Mouse (Mus musculus): ENCODE results near the gene Casq2.
"Not testable (repeated sequence)": the region's sequence is repeated elsewhere in the genome, so short reads cannot be mapped to it uniquely, and the experiment has no call there.

The Casq2 gene

DNA sequence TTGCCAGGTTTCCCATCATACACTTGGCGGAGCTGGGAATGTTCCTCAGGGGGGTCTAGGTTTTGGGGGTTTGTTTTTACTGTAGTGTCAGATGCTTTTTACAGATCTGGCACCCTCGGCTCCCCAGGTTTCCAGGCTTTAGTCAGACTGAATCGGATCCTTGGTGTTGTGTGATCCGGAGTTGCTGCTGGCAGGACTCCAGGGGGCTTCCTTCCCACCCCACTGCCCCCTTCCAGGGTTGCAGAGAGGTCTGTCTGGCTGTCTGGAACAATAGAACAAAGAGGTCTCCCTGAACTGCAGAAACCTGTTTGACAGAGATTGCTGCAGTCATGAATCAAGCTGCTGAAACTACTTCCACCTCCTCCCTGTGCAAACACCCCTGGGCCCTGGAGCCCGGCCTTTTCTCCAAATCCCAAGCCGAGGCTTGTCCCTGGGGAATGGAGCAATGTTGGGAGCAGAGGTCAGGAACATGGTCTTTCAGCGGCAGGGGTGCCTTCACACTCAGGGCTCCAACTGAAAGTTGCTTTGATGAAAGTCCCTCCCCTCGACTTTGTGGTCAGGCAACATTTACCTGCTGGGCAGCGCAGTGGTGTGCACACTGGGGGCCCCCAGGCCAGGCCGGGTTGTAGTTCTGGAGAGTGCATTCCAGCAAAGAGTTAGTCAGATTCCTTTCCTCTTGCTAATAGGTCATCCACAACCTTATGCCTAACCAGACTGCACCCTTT is 49.3 kb downstream of the Casq2 start:
- DNase-seq (ENCODE audit: low spot score): no peak

DNA sequence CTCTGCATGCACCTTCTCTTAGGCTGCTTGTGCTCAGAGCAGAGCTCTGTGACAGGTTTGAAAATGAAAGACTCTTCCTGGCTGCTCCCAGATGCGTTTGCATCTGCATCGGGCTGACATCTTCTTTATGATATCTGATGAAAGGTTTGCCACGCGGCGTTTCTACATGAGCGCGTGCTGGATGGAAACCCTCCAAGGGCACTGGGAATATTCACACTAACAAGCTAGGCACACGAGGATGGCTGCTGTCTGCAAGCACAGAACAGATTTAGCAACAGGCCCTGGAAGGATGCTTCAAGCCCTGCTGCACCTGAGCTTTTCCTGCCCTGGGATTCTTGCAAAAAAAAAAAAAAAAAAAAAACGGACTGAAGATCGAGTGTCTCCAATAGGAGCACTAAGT is 50.9 kb downstream of the Casq2 start:
- DNase-seq (ENCODE audit: low spot score): no peak

DNA sequence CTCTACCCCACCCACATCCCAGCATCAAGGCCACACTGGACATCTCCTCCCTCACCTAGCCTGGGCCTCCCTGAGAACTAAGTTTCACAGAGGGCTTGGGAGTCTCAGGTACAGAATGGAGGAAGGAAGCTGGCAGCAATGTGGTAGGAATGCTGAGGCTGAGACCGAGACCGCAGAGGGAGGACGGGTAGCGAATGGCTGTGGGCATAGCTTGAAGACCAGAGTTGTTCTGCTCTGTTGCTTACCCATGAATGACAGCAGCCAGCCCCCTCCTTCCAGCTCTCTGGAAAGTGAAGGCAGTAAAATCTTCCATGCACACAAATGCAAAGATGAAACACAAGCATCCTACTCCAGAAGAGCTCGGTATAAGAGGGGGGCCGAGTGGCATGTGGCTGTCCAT is 52.7 kb downstream of the Casq2 start:
- no peak for DNase-seq (ENCODE audit: low spot score)

DNA sequence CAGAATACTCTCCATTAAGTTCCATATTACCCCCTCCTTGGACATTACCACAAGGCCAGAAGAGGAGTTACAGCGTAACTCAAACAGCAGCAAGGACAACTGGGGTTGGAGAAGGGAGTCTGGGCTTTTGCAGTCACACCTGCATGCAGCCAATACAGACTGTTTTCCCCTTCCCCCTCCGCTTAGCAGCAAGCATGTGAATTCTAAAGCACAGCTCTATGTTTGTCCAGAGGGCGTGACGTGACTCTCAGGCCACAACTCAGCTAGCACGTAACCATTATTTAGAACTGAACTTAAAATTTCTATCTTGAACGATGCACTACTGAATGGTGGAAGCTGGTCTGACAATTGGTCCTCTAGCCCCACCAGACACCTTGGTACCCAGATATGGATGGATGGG is 54.4 kb downstream of the Casq2 start:
- no peak for DNase-seq (ENCODE audit: low spot score)

DNA sequence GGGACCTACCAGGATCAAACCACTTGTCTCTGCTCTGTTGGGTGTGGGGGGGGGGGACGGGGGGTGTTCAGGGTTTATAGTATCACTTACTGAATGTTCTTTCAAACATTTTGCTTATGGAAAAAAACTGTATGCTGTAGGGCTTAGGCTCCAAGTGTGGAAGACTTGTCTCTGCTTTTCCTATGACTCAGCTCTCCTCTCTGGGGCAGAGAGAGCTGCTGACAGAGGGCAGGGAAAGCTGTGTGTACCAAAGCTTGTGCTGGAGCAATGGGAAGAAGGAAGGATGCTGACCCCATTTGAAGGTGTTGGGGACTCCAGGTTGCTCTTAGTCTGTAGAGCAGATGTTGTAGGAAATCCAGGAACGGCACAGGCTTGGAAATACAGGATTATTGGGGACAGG is 55.2 kb downstream of the Casq2 start:
- DNase-seq (ENCODE audit: low spot score): no peak

DNA sequence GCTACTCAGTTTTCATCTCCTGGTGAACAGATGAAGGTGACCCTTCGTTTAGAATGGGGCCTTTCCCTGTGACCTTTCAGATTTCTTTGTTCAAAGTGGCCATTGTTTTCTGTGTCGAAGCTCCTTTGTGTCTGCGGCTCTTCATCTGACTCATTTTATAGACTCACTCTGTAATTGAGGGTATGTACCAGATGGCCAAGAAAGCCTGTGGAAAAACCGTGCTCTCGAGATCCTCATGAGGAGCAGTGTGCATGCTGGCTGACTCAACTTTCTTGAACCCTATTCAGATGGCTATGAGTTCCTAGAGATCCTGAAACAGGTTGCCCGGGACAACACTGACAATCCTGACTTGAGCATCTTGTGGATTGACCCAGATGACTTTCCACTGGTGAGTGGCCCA is 55.7 kb downstream of the Casq2 start:
- DNase-seq (ENCODE audit: low spot score): no peak

DNA sequence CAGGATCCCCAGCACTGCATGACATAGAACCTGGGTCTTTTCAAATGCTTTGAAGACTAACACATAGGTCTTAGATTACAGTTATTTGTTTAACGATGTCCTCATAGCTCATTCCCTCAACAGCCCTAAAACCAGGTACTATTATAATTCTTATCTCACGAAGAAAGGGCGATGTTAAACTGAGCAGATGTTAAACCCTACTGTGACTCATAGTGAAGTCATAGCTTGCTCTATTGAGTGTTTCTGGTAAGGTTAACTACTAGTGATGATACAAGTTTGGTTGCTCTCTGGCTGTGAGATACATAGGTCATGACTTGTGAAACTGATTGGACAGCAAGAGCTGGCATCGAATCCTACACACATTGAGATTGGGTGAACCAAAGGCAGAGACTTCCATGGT is 56.7 kb downstream of the Casq2 start:
- DNase-seq (ENCODE audit: low spot score): no peak

DNA sequence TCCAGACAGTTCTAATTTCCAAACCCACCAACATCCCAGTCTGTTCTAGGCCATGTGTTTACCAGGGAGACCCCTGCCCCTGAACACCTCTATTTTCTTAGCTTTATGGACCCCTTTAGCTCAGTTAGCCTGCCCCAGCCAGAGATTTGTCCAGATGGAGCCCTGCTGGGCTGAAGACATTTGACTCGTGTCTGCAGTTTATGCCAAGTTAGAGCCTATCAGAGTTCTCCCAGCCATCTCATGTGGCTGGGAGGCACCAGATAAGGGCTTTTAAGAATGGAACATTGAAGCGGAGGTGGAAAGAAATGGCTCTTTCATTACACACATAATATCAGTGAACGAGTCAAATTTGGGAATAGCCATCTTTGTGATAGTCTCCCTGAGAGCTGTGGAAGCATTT is 57.3 kb downstream of the Casq2 start:
- no peak for DNase-seq (ENCODE audit: low spot score)

DNA sequence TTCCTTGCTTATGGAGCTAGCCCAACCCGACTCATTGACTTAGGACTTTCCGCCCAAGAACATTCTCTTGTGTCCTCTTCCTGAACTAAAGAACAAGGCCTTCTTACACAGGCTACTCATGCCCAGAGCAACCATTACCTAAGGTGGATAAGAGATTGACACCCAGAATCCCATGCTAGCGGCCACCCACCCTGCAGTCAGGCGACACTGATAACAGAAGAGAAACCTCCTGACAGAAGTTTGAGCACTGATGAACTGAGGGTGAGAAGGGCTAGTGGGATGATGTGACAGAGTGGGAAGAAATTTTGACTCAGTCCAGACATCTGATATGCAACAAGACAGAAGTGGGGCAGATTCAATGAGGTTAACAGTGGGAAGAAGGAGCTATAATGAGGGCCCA is 58.2 kb downstream of the Casq2 start:
- DNase-seq (ENCODE audit: low spot score): no peak

DNA sequence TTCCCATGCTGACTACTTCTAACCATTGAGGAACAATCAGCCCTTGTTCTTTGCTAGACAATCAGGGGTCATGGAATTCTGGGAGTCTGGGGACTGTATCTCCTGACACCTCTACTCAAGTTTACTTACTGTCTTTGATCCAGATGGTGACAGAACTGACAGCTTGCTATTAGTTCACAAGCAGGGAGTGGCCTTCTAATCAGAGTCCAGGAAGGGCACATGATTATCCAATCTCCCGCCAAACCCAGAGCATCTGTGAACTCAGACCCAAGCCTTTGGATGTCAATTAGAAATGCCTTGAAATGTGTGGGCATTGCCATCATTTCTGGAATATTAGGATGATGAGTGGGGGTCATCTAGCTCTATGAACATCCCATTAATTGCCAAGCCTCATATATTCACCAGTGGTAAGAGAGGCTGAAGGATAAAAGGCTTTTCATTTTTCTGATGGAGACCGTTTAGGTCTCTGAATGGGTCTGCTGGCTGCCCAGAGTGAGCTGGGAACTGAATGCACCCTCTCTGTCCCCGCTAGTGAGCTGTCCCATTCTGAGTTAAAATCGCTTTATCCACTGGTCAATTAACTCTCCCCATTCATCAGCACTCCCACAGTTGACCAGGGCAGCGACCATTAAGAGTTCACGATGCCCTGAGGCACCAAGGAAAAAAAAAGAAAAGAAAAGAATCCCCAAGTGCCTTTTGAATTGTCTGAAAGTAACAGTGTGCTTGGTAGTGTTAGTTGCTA is 59.6 kb downstream of the Casq2 start:
- DNase-seq (ENCODE audit: low spot score): no peak

DNA sequence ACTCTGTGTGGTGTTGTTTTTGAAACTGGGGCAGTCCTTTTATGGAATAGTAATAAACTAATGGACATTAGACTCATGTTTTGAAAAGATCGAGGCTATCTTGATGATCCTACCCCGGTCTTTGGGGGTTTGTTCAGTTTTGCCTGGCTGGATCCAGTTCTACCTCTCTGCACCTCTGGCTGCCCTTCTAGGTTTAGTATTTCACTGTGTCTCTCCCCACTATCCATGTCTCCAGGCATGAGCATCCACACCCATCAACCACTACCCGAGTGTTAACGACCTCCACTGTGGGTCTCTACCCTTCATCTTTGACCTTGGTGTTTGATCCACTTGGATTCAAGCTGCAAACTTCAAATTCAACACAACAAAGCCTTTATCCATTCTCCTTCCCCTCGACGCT is 60.2 kb downstream of the Casq2 start:
- no peak for DNase-seq (ENCODE audit: low spot score)

DNA sequence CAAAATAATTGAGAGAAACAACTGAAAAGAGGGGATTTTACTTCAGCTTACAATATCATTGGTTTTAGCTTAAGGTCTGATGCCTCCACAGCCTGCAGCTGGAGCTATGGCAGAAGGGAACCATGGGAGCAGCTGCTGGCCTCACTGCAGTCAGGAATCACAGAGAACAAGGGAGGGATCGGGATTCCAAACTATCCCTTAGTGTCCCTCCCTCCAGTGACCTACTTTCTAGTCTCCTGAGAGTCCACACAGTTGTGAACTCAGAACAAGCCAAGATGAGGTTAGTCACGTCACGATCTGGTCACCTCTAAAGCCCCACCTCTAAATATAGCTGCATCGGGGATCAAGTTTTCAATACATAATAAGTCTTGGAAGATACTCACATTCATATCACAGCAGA is 61.0 kb downstream of the Casq2 start:
- no peak for DNase-seq (ENCODE audit: low spot score)

DNA sequence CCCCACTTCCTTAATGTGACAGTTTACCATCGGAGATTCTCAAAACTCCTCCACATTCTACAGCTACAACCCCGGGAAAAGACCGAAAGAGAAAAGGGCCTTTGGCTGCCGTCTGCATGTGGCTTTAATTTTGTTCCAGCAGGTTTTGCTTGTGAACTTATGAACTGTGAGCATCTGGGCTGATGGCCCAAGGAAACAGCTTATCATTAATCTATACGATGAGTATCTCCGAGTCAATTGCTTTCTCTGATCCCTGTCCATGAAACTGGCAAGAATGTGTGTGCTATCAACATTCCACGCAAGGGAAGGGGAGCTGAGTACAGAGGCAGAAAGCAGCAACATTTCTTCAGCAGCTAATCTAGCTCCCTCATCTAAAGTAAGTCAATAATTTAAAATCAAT is 63.7 kb downstream of the Casq2 start:
- DNase-seq (ENCODE audit: low spot score): no peak

DNA sequence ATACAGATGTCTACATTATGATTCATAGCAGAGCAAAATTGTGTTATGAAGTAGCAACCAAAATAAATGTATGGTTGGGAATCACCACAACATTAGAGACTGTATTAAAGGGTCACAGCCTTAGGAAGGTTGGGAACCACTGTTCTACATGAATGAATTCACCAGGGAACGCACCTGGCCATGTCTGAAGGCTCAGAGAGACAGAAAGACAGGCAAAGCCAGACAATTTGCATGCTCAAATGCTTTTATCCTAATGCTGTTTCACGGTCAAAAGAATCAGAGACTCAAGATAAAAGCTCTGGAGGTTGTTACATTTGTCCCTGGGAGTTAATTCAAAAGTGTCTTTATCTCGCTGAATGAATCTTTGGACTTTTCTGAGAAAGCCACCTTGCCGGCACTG is 65.6 kb downstream of the Casq2 start:
- DNase-seq (ENCODE audit: low spot score): no peak

DNA sequence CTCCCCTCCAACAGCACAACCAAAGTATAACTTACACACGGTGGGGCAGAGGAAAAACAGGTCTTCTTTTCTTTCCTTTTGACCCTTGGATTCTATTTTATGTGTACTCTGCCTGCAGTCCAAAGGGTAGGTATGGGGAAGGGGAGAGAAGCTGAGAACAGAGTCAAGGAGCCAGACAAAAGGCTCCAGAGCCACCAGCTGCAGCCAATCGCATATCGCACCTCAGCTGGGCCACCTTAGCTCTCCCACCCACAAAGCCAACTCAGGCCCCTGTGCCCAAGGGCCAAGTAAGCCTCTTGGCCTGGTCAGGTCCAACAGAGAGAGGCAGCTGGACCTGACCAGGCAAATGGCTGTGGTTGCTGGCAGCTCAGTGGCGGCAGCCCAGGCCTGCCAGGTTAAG is 66.3 kb downstream of the Casq2 start:
- no peak for DNase-seq (ENCODE audit: low spot score)

DNA sequence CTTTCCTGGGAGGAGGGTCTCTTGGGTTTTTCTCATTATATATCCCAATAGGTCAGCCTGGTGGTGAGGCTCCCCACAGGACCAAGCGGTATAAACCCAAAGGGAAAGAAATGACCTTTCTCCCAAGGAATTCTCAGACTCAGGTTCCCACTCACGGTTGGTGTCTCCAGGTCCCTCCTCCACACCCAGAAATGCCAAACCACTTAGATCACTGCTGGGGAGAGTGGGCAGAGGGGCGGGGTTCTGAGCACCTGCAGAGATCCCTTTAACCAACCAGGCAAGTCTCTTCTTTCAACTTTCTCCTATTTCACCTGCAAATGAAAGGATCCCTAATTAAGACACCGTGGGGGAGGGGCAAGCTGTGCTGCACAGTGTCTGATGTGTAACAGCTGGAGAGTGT is 66.7 kb downstream of the Casq2 start:
- DNase-seq (ENCODE audit: low spot score): no peak

DNA sequence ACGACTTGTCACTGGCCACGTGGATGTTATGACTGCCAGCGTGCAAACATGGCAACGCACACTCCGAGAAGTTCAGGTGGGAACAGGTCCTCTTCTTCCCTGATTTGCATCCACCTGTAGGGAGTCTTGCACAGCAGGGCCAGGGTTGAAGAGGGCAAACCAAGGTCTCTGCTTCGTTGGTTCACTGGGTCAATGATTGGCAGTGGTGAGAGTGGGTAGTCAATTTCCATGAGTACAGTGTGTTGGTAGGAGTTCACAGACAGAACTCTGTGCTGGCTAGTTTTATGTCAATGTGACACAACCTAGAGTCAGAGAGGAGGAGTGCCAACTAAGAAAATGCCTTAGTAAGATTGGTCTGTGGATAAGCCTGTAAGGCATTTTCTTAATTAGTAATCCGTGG is 67.9 kb downstream of the Casq2 start:
- no peak for DNase-seq (ENCODE audit: low spot score)

DNA sequence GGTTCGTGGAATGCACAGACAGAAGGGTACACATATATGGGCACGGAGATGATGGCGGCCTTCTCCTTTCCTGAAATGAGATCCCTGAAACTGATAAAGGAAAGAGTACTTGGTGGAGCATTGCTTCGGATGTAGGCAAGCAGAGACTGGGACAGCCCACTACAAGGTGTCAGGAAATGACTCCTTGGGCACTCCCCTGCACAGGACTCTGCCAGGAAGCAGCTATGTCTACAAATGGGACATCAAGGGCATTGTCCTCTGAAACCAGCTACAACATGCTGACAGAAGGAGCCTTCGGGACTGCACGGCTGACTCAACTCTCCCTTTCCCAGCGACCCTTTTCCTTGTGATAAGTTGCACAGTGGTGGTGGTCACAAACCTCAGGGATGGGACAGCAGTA is 70.5 kb downstream of the Casq2 start:
- no peak for DNase-seq (ENCODE audit: low spot score)

DNA sequence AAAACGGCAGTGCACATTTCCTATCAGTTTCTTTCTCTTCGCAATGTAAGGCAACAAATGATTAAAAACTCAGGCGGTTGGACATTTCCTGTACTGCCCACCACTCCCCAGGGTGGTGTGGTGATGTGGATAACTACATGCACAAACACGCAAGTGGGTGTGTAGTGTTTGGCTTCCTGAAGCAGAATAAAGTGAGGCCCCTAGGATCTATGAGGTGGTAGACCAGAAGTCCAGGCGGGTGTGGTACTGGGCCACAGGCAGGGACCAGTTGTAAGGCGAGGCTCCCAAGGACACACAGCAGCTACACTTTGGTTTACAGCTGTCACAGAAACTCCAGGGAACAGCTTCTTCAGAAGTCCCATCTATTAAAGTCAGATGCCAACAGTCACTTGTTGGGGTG is 71.4 kb downstream of the Casq2 start:
- no peak for DNase-seq (ENCODE audit: low spot score)

DNA sequence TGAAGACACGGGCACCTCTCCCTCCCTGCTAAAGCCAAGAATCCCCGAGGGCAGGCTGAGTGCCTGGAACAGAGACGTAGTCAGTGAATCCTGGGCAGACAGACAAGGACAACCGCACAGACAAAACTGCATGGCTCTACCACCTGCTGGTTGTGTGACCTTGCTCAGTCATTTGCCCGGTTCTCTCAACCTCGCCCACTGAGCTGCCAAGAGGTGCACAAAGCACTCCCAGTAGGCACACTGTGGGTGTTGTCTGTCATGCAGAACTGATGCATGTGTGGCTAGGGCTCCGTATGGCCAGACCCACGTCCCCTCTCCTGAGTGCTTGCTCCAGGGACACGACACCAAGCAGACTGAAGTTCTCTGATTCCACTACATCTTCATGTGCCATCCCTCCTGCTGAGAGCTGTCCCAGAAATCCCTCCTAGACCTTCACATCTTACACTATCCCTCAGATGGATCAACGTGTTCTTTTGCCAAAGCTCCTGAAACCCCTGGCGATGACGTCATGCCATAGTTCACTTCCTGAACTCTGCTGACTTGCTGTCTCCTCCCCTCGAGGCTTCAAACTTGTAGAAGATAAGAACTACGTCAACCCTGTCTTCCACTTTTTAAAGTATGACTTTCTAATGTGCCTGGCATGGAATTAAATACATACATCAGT is 72.7 kb downstream of the Casq2 start:
- DNase-seq (ENCODE audit: low spot score): no peak

DNA sequence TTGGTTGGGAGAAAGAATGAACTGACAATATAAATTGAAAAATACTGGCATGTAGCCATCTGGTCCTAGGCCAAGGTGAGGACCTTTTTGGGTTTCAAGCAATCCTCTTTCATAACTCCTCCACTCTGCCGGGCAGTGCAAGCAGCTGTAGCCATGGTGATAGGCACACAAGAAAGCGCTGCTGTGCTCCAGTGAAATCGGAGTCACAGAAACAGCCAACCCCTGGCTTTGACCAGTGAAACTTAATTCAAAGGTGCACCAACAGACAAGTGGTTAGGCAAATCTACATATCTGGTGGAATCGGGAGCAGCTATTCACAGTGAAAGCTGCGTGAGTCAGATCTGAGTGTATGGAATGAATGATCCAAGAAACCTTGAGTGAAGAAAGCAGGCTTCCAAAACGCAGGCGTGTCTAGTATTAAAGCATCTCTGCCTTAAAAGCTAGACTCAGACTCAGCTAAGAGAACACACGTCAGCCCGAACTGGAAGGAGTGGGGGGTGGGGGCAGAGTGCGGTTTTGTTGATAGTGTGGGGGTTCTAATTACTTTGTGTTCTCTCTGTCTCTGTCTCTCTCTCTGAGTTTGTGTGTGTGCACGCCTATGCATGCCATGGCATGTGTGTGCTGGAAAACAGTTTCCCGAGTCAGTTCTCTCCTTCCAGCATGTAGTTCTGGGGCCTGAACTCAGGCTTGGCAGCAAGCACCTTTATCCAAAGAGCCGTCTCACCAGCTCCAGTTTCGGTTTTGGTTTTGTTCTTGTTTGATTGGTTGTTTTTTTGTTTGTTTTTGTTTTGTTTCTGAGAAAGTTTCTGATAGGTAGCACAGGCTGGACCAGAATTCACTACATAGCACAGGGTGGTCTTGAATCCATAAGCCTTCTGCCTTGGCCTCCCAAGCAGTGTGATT is 73.5 kb downstream of the Casq2 start:
- DNase-seq (ENCODE audit: low spot score): no peak

DNA sequence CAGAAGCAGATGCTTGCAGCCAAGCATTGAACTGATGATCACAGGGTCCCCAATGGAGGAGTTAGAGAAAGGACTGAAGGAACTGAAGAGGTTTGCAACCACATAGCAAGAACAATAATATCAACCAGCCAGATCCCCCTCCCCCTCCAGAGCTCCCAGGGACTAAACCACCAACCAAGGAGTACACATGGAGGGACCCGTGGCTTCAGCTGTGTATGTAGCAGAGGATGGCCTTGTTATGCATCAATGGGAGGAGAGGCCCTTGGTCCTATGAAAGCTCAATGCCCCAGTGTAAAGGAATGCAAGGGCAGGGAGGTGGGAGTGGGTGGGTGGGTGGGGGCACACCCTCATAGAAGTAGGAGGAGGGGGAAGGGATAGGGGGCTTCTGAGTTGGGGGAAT is 77.6 kb downstream of the Casq2 start:
- not testable (repeated sequence) for DNase-seq (ENCODE audit: low spot score)

All from MN1 (cell line).